12 mouse cellular contexts compared by ENCODE assay signal in genomic region chr7:142902931-142903330, GRCm38 (mm10). TPM values are rescaled to one million over a fixed set of nuclear protein-coding genes. Genes with fewer than 3 reads are reported as not detected.
A peak's percentile ranks its signal among the peaks of the same experiment; 100 is the strongest.
DNase-seq lines count a peak whose midpoint lies in the region; ATAC-seq lines count a peak whose summit lies in the region.
"Had no signal": no experiment of that assay in that cellular context is flagged by ENCODE, and none has a peak within 500 bp of the region (broad histone marks: within the 10 kb centered on the region; RNA-seq: fewer than 3 reads in every experiment).

No protein-coding gene starts in this region.

- peak; percentile 40 for DNase-seq in heart, adult 11 months
- DNase-seq in heart, adult 8-10 months (ENCODE audit: low spot score), result no peak
- DNase-seq in brain, embryonic 18.5 days (ENCODE audit: low read depth, low spot score), result peak; percentile 4
- no peak for DNase-seq in cerebellum, adult 18-20 months
- no peak for DNase-seq in lung, postnatal 25 days (ENCODE audit: low spot score)
- DNase-seq: adrenal gland, adult 8-10 months; cerebellum, postnatal 25 days; kidney, adult 2 months had no signal

- no peaks in the 10 kb centered on the region for H3K9me3 ChIP-seq in hindbrain, embryonic 12.5 days (replicated peaks)
- H3K9me3 ChIP-seq in midbrain, embryonic 15.5 days, result no peaks in the 10 kb centered on the region

- H3K27me3 ChIP-seq in hindbrain, embryonic 12.5 days, result no peaks in the 10 kb centered on the region; the same call in 1 of the 2 replicates
- H3K27me3 ChIP-seq in midbrain, embryonic 15.5 days (replicated peaks), result no peaks in the 10 kb centered on the region

- H3K9ac ChIP-seq in hindbrain, embryonic 12.5 days, result no peak overlapping the region
- no peak overlapping the region; the same call in 1 of the 2 replicates for H3K9ac ChIP-seq in midbrain, embryonic 15.5 days

- peak overlapping the region; percentile 76 for H3K27ac ChIP-seq in hindbrain, embryonic 12.5 days
- H3K27ac ChIP-seq in midbrain, embryonic 15.5 days, result peak overlapping the region; percentile 41; the same call in 1 of the 2 replicates

- H3K36me3 ChIP-seq in hindbrain, embryonic 12.5 days, result no peaks in the 10 kb centered on the region
- H3K36me3 ChIP-seq in midbrain, embryonic 15.5 days (replicated peaks), result no peaks in the 10 kb centered on the region

- 10% methylated on average over 4 of the region's 4 CpGs for WGBS in hindbrain, embryonic 12.5 days
- WGBS in midbrain, embryonic 15.5 days, result 22% methylated on average over 4 of the region's 4 CpGs

- no peak overlapping the region for H3K4me3 ChIP-seq in hindbrain, embryonic 12.5 days
- no peak overlapping the region for H3K4me3 ChIP-seq in midbrain, embryonic 15.5 days

- ATAC-seq in hindbrain, embryonic 12.5 days (ENCODE audit: low FRiP score), result peak; percentile 55
- ATAC-seq in midbrain, embryonic 15.5 days (replicated peaks), result peak; percentile 55; the same call in 1 of the 2 replicates
- no peak for ATAC-seq in granulocyte monocyte progenitor cell, adult 5-6 weeks (replicated peaks; ENCODE audit: poor library complexity, severe bottlenecking)

- no peak overlapping the region for H3K4me2 ChIP-seq in hindbrain, embryonic 12.5 days (replicated peaks)
- no peak overlapping the region for H3K4me2 ChIP-seq in midbrain, embryonic 15.5 days

- peaks cover 57% of the 10 kb centered on the region for H3K4me1 ChIP-seq in hindbrain, embryonic 12.5 days
- peaks cover 29% of the 10 kb centered on the region for H3K4me1 ChIP-seq in midbrain, embryonic 15.5 days

RNA-seq across cellular contexts. Expression of gene Th, which starts 28.0 kb away (rescaled TPM):
- not detected for total RNA-seq in heart, adult 8-10 months (2022)
- 14.9 and 15.1 TPM in 2 replicates for polyA plus RNA-seq in hindbrain, embryonic 12.5 days (2016; fragmentation: Nextera tagmentation; extraction: Ambion mirVana)
- polyA plus RNA-seq in midbrain, embryonic 15.5 days (2015; fragmentation: Nextera tagmentation; extraction: Ambion mirVana), result 34.3 and 35.5 TPM in 2 replicates
- not detected in 2 replicates for total RNA-seq in granulocyte monocyte progenitor cell, adult 5-6 weeks (2014; fragmentation: Nextera tagmentation)
- not detected in 2 replicates for total RNA-seq in granulocyte monocyte progenitor cell, adult 5-6 weeks (2017)
- total RNA-seq: liver, adult 2 months had no signal
- polyA plus RNA-seq: liver, adult 2 months had no signal

Comparison
In these comparisons a context has a peak if more than half of its experiments do, and no peak if none do; other contexts are left out.
1. DNase-seq: peak in heart, adult 11 months (single experiment) and brain, embryonic 18.5 days (single experiment); none in heart, adult 8-10 months (single experiment), cerebellum, adult 18-20 months (0 of 2) and lung, postnatal 25 days (single experiment).